Mouse (Mus musculus): Measurements from ENCODE around the gene Cacng8.

The Cacng8 gene

DNA sequence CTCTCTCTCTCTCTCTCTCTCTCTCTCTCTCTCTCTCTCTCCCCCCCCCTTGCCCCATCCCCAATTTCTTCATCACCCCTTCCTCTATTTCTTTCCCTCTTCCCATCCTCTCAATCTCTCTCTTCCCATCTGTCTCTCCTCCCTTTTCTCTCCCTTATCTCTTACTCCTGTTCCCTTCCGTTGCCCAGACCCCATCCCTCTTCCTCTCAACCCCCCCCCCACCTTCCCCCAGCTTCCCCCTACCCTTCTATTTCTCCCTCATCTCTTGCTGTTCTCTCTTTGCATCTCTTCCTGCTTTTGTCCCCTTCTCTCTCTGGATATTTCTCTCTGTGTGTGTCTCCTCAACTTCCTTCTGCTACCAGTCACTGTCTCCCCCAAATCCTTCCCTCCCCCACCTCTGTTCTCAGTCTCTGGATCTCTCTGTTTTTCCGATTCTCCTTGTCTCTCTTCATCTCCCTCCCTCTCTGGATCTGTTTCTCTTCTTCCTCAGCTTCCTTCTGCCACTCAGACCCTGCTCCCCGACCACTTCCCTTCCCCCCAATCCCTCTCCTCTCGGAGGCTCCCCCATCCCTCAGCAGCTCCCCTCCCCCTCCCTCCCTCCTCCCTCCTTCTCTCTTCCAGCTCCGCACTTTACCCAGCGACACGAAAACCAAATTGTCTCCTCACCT lies at the start of gene Cacng8:
Cacng8 (plus strand) TSS at position 271 of the 668 bp plus-strand sequence.
- peak in 1 of 2 experiments; percentile 17 for DNase-seq (ENCODE audit: low spot score in 2 of 2)

- no peak for DNase-seq (ENCODE audit: low spot score in 2 of 2)
Measured at GRCm38 (mm10) chr7:3343861-3344260, 46.6 kb upstream of the Cacng8 start.

DNA sequence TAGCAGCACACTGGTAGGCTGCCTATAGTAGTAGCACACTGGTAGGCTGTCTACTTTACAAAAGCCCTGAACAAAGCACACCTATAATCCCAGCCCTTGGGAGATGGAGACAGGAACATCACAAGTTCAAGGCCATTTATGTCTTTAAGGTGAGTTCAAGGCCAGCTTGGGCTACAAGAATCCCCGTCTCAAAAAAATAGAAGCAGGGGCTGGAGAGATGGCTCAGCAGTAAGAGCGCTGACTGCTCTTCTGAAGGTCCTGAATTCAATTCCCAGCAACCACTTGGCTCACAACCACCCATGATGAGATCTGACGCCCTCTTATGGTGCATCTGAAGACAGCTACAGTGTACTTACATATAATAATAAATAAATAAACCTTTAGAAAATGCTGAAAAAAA lies 45.2 kb upstream of the Cacng8 start:
- no peak for DNase-seq (ENCODE audit: low spot score in 2 of 2)

DNA sequence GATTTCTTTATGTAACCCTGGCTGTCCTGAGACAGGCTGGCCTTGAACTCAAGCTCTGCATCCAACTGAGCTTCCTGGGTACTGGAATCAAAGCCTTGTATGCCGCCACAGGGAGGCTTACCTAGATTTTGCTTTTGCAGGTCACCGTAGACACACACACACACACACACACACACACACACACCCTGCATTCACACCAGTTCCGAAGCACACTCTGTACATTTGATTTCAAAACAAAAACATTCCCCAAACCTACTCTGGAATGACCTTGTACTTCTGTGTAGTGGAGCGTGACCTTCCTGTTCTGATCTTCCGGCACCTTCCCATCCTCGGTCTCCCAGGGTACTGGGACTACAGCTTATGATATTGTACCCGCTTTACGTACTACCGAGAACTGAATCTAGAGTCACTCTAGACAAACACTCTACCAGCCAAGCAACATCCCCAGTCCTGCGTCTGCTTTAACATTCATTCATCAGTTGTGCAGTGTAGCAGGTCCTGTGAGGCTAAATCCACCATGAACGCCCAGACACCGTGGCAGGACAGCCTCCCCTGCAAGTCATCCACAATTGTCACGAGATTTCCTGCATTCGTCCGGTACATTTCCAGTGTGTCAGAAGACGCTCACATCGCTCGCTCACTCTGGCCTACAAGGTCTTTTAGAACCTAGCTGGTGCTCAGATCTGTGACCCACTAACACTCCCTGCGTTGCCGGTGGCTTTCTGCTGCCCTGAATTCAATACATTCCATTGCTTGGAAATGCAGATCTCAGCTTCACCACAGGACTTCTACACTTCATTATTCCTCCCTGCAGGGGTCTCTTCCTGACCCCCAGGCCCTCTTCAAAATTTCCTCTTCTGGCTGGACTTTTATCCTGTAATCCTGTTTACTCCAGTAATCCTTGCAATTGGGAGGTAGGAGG lies 42.9 kb upstream of the Cacng8 start:
- no peak for DNase-seq (ENCODE audit: low spot score in 2 of 2)

DNA sequence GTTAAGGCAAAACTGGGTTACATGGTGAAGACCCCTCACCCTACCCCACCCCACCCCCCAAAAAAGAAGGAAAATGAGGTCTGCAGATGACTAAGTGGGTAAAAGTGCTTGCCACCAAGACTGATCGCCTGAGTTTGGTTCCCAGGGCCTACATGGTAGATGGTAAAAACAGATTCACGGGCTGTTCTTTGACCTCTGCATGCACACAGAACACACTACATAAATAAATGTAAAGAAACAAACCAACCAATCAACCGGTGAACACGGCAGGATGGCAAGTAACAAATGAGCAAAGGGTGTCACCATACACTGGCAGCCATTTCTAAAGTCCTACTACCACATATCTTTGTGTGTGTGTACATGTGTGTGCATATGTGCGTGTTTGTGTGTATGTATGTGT lies 42.2 kb upstream of the Cacng8 start:
- no peak for DNase-seq (ENCODE audit: low spot score in 2 of 2)

DNA sequence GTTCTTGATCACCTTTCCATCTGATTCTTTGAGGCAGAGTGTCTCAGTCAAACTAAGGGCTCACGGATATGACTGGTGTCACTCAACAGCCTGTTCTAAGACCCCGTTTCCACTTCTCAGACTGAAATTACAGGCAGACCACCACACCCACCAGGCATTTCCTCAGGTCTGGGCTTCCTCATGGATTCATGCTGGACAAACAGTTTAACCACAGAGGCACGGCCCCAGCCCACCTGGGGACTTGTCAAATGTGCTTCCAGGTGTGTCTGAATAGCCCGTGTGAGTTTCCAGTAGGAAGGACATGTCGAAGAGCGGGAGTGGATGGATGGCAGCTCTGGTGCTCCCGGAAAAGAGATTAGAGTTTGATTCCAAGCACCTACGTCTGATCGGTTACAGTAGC lies 40.7 kb upstream of the Cacng8 start:
- DNase-seq (ENCODE audit: low spot score in 2 of 2) = no peak

DNA sequence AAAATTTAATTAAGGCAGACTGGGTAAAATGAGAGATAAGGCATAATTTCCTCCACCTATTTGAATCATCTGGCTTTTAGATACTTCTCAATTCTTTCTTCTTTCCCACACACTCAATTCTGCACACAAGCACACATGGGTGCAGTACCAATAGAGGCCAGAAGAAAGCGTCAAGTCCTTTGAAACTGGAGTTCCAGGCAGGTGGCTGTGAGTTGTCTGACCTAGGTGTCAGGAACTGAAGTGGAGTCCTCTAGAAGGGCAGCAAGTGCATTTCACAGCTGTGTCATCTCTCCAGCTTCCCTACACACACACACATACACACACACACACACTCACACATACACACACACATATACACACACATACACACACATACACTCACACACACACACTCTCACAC lies 38.9 kb upstream of the Cacng8 start:
- DNase-seq (ENCODE audit: low spot score in 2 of 2) = no peak

DNA sequence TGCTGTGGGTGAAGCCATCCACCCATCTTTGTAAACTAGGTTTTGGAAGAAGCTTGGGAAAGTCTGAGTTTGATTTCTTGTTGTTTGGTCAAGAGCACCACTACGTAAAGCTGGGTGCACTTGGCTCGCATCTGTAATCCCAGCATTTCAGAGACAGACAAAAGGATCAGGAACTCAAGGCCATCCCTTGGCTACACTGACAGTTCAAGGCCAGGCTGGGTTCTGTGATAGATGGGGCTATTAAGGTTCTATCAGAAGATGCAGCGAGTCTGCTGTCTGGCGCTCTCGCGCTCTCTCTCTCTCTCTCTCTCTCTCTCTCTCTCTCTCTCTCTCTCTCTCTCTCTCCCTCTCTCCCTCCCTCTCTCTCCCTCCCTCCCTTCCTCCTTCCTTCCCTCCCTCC lies 35.6 kb upstream of the Cacng8 start:
- no peak for DNase-seq (ENCODE audit: low spot score in 2 of 2)

DNA sequence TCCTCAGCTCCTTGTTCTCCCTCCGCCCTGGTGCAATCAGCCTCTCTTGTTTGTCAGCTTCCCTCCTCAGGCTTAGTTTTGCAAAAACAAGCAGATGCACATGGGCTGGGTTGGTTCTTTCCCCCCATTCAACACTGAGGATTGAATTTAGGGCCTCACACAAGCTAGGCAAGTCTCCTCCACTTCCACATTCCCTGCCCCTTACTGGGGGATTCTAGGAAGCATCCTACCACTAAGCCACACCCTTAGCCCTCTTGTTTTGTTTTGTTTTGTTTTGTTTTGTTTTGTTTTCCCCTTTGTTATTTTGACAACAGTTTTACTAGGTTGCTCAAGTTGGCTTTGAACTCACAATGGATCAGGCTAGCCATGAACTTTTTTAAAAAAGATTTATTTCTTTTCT lies 29.8 kb upstream of the Cacng8 start:
- no peak for DNase-seq (ENCODE audit: low spot score in 2 of 2)

GRCm38 (mm10) chr7:3365547-3366279 lies 24.8 kb upstream of the Cacng8 start:
- DNase-seq (ENCODE audit: low spot score in 2 of 2) = no peak

GRCm38 (mm10) chr7:3366705-3367516 lies 23.6 kb upstream of the Cacng8 start:
- DNase-seq (ENCODE audit: low spot score in 2 of 2) = no peak

- no peak for DNase-seq (ENCODE audit: low spot score in 2 of 2)
Measured at GRCm38 (mm10) chr7:3367569-3367968, 22.9 kb upstream of the Cacng8 start.

DNA sequence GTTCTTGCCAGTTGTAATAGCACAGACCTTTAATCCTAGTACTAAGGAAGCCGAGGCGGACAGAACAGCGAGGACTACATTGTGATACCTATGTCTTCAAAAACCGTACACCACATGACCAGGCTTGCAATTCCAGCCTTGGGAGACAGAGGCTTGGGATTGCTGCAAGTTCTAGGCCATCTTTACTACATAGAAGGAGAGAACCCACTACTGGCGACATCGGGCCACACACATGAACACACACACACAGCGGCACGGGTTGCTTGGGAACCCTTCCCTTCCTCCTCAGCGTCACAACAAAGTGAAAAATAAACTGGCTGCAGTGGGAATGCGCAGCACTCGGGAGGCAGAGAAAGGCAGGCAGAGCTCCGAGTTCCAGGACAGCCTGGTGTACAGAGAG lies 22.2 kb upstream of the Cacng8 start:
- DNase-seq (ENCODE audit: low spot score in 2 of 2) = no peak

DNA sequence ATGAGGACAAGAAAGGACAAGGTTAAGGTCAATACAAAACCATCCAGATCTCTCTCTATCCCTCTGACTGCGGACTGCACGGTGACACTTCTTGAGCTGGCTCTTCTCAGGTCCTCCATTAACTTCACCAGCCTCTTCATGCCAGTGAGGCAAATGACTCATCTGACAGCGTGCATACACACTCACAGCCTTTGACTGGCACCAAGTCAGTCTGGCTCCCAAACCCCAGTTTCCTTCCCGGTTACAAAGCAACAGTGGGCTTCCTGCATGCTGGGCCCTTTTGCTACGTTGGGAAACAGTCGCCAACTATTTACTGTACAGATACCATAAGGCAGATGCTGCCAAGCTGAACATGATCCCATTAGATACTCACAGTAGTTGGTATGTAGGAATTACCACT lies 21.3 kb upstream of the Cacng8 start:
- no peak for DNase-seq (ENCODE audit: low spot score in 2 of 2)

GRCm38 (mm10) chr7:3370407-3370806 lies 20.1 kb upstream of the Cacng8 start:
- no peak for DNase-seq (ENCODE audit: low spot score in 2 of 2)

- DNase-seq (ENCODE audit: low spot score in 2 of 2) = no peak
Measured at GRCm38 (mm10) chr7:3372376-3372775, 18.1 kb upstream of the Cacng8 start.

- DNase-seq (ENCODE audit: low spot score in 2 of 2) = no peak
Measured at GRCm38 (mm10) chr7:3373754-3374153, 16.7 kb upstream of the Cacng8 start.

DNA sequence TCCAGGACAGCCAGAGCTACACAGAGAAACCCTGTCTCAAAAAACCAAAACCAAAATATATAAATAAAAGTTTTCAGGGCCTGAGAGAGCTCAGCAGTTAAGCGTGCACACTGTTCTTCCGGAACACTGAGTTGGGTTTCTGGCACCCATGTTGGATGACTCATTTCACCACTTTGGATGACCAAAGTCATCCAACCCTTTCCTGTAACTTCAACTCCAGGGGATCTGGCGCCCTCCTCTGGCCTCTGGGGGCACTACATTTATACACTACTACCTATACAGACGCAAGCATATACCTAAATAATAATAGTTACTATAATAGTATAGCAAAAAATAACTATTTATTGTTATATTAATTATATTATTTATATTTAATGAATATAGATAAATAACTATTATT lies 13.7 kb upstream of the Cacng8 start:
- DNase-seq (ENCODE audit: low spot score in 2 of 2) = peak in 1 of 2 experiments; percentile 56

- no peak for DNase-seq (ENCODE audit: low spot score in 2 of 2)
Measured at GRCm38 (mm10) chr7:3382123-3382522, 8.4 kb upstream of the Cacng8 start.

DNA sequence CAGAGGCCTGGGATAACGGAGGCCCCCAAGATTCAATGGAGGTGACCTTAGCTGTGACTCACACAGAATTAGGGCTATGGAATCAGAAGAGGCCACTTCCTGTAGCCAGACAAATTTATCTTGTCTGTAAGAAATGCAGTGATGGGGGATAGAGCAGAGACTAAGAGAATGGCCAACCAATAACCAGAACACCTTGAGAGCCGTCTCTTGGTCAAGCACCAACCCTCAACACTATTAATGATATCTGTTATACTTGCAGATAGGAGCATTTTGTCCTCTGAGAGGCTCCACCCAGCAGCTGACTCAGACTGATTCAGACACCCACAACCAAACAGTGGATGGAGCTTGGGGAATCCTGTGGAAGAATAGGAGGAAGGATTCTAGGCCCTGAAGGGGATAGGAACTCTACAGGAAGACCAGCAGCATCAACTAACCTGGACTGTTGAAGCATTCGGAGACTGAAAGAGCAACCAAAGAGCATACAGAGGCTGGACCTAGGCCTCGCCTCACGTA lies 5.6 kb upstream of the Cacng8 start:
- no peak for DNase-seq (ENCODE audit: low spot score in 2 of 2)

GRCm38 (mm10) chr7:3386036-3386730 lies 4.3 kb upstream of the Cacng8 start:
- DNase-seq (ENCODE audit: low spot score in 2 of 2) = no peak
